Mouse (Mus musculus) ES-Bruce4 (cell line): ENCODE measurements around the gene Gimap9. TPM values are rescaled to one million over a fixed set of nuclear protein-coding genes. Genes with fewer than 3 reads are reported as not detected.

ENCODE experiments used
- H3K27ac ChIP-seq: 2 replicates; pipeline ENCODE4 v1.5.1; 2012; ENCODE audit warnings: low read length, inconsistent platforms; ENCODE audit not compliant: insufficient read depth
- H3K27me3 ChIP-seq: 2 replicates; pipeline ENCODE4 v1.6.1; 2012; ENCODE audit warnings: mild to moderate bottlenecking, low read length, inconsistent platforms; ENCODE audit not compliant: control insufficient read depth, poor library complexity, insufficient read depth, severe bottlenecking
- H3K36me3 ChIP-seq: 2 replicates; pipeline ENCODE4 v1.6.1; 2012; ENCODE audit warnings: inconsistent platforms, mild to moderate bottlenecking, low read length, moderate library complexity; ENCODE audit not compliant: control insufficient read depth, poor library complexity, insufficient read depth, severe bottlenecking
- H3K4me1 ChIP-seq: one replicate; pipeline ENCODE4 v1.8.1; 2011; ENCODE audit warnings: low read length; ENCODE audit not compliant: control insufficient read depth, insufficient read depth
- H3K4me3 ChIP-seq: 2 replicates; pipeline ENCODE4 v1.5.1; 2011; ENCODE audit warnings: low read depth, mild to moderate bottlenecking, low read length
- H3K9ac ChIP-seq: 2 replicates; pipeline ENCODE4 v1.6.1; 2012; ENCODE audit warnings: low read depth, mild to moderate bottlenecking, inconsistent platforms; ENCODE audit not compliant: poor library complexity, severe bottlenecking
- H3K9me3 ChIP-seq: replicated peaks from 2 replicates; pipeline ENCODE4 v1.6.1; 2012; ENCODE audit warnings: mild to moderate bottlenecking, low read length, inconsistent platforms; ENCODE audit not compliant: control insufficient read depth, poor library complexity, insufficient read depth, severe bottlenecking
- CTCF ChIP-seq: IDR thresholded peaks from one replicate; pipeline ENCODE4 v1.8.1; 2011; ENCODE audit warnings: low read depth, low read length
- EP300 ChIP-seq: IDR thresholded peaks from 2 replicates; pipeline ENCODE4 v1.6.1; 2011; ENCODE audit warnings: low read depth, low read length; ENCODE audit not compliant: insufficient read depth
- POLR2A ChIP-seq: IDR thresholded peaks from one replicate; pipeline ENCODE4 v1.8.1; 2011; ENCODE audit warnings: low read length; ENCODE audit not compliant: insufficient read depth
- polyA plus RNA-seq: library from polyadenylated mRNA; stranded (reverse); fragments of >200 nt; gene quantifications from 2 replicates; pipeline ENCODE4 v1.2.4, GENCODE M21; 2011; ENCODE audit warnings: low read depth; ENCODE audit not compliant: missing spikeins, insufficient read depth, insufficient read length

Gene Gimap9
- polyA plus RNA-seq, 1 experiment = 1.9 TPM

- Histone ChIP-seq H3K9ac (no peak overlapping the region), H3K36me3 (no peaks in the 10 kb centered on the region), H3K27ac (no peak overlapping the region), H3K4me3 (no peak overlapping the region), H3K27me3 (no peaks in the 10 kb centered on the region; the same call in 1 of the 2 replicates), H3K4me1 (no peaks in the 10 kb centered on the region), H3K9me3 (no peaks in the 10 kb centered on the region)
- TF ChIP-seq CTCF (no peak), POLR2A (no peak), EP300 (no peak)
Measured at GRCm38 (mm10) chr6:48692962-48693361, 17.0 kb downstream of the Gimap9 start.

GRCm38 (mm10) chr6:48696830-48697554 lies 21.1 kb downstream of the Gimap9 start:
- H3K9ac ChIP-seq = no peak overlapping the region
- no peak overlapping the region for H3K4me3 ChIP-seq
- no peaks in the 10 kb centered on the region for H3K36me3 ChIP-seq
- H3K27me3 ChIP-seq = no peaks in the 10 kb centered on the region
- no peaks in the 10 kb centered on the region for H3K9me3 ChIP-seq
- H3K4me1 ChIP-seq = no peaks in the 10 kb centered on the region
- no peak for TF ChIP-seq CTCF
- TF ChIP-seq POLR2A = no peak
- TF ChIP-seq EP300 = no peak
- no peak overlapping the region for H3K27ac ChIP-seq

- TF ChIP-seq CTCF (no peak), EP300 (no peak), POLR2A (no peak)
- no peaks in the 10 kb centered on the region for H3K27me3 ChIP-seq
- H3K36me3 ChIP-seq = no peaks in the 10 kb centered on the region
- no peak overlapping the region for H3K9ac ChIP-seq
- no peak overlapping the region for H3K27ac ChIP-seq
- no peaks in the 10 kb centered on the region for H3K9me3 ChIP-seq
- no peak overlapping the region for H3K4me3 ChIP-seq
- no peaks in the 10 kb centered on the region for H3K4me1 ChIP-seq
Measured at GRCm38 (mm10) chr6:48697555-48697930, 21.6 kb downstream of the Gimap9 start.

GRCm38 (mm10) chr6:48698066-48698856 lies 22.3 kb downstream of the Gimap9 start:
- H3K9ac ChIP-seq = no peak overlapping the region
- no peak overlapping the region for H3K4me3 ChIP-seq
- H3K27ac ChIP-seq = no peak overlapping the region
- H3K27me3 ChIP-seq = no peaks in the 10 kb centered on the region
- TF ChIP-seq EP300 (no peak), CTCF (no peak), POLR2A (no peak)
- no peaks in the 10 kb centered on the region for H3K4me1 ChIP-seq
- no peaks in the 10 kb centered on the region for H3K36me3 ChIP-seq
- H3K9me3 ChIP-seq = no peaks in the 10 kb centered on the region

GRCm38 (mm10) chr6:48698888-48699287 lies 23.0 kb downstream of the Gimap9 start:
- Histone ChIP-seq H3K4me1 (no peaks in the 10 kb centered on the region), H3K4me3 (no peak overlapping the region), H3K9ac (no peak overlapping the region), H3K36me3 (no peaks in the 10 kb centered on the region), H3K27ac (no peak overlapping the region), H3K9me3 (no peaks in the 10 kb centered on the region), H3K27me3 (no peaks in the 10 kb centered on the region)
- TF ChIP-seq CTCF (no peak), POLR2A (no peak), EP300 (no peak)
